Mouse (Mus musculus) limb, embryonic 12.5 days (tissue): Measurements from ENCODE around the gene Gfm2. TPM values are rescaled to one million over a fixed set of nuclear protein-coding genes. Genes with fewer than 3 reads are reported as not detected.

Experiments
- ATAC-seq: fragments of 200-750 bp; cut with Nextera tagmentation; 2 replicates; pipeline ENCODE4 v1.8.0; 2017; ENCODE audit warnings: low read depth, moderate TSS enrichment; ENCODE audit not compliant: insufficient number of reproducible peaks, insufficient read depth, low FRiP score, low TSS enrichment
- H3K27ac ChIP-seq: fragments of 300-500 bp; sonication (generic); 2 replicates; pipeline ENCODE4 v1.5.1; 2016; ENCODE audit warnings: mild to moderate bottlenecking, moderate library complexity
- H3K27me3 ChIP-seq: fragments of 300-500 bp; sonication (generic); 2 replicates; pipeline ENCODE4 v1.6.1; 2016; ENCODE audit warnings: mild to moderate bottlenecking, moderate library complexity
- H3K36me3 ChIP-seq: fragments of 300-500 bp; sonication (generic); 2 replicates; pipeline ENCODE4 v1.6.1; 2016; ENCODE audit warnings: mild to moderate bottlenecking, moderate library complexity
- H3K4me1 ChIP-seq: fragments of 300-500 bp; sonication (generic); replicated peaks from 2 replicates; pipeline ENCODE4 v1.6.1; 2016
- H3K4me2 ChIP-seq: fragments of 300-500 bp; sonication (generic); 2 replicates; pipeline ENCODE4 v1.6.1; 2016; ENCODE audit warnings: mild to moderate bottlenecking, moderate library complexity
- H3K4me3 ChIP-seq: fragments of 300-500 bp; sonication (generic); replicated peaks from 2 replicates; pipeline ENCODE4 v1.5.1; 2016; ENCODE audit warnings: mild to moderate bottlenecking
- H3K9ac ChIP-seq: fragments of 300-500 bp; sonication (generic); replicated peaks from 2 replicates; pipeline ENCODE4 v1.6.1; 2016; ENCODE audit warnings: mild to moderate bottlenecking, moderate library complexity
- H3K9me3 ChIP-seq: fragments of 300-500 bp; sonication (generic); 2 replicates; pipeline ENCODE4 v1.6.1; 2016; ENCODE audit warnings: mild to moderate bottlenecking, moderate library complexity
- WGBS: fragments of 180-500 bp; shearing (Covaris S2); methylation state at CpG from one replicate; pipeline ENCODE4 v1.1.7; 2016; 5-methylcytosine and 5-hydroxymethylcytosine counted together
- polyA plus RNA-seq: library from polyadenylated mRNA; unstranded; fragments of >200 nt; fragmentation: Nextera tagmentation; extraction: Ambion mirVana; gene quantifications from 2 replicates; pipeline ENCODE4 v1.2.1, GENCODE M21; 2016

The Gfm2 gene
- polyA plus RNA-seq, 1 experiment from 2014 or later: 39.3 TPM

GRCm38 (mm10) chr13:97208112-97208478, 70.4 kb downstream of the Gfm2 start:
- no peak overlapping the region for H3K9ac ChIP-seq
- no peaks in the 10 kb centered on the region for H3K36me3 ChIP-seq
- no peak overlapping the region for H3K4me3 ChIP-seq
- no peaks in the 10 kb centered on the region for H3K27me3 ChIP-seq
- 52% methylated on average over 7 of the region's 7 CpGs for WGBS
- H3K27ac ChIP-seq: no peak overlapping the region
- no peaks in the 10 kb centered on the region for H3K9me3 ChIP-seq
- H3K4me1 ChIP-seq: peaks cover 5% of the 10 kb centered on the region; the same call in 1 of the 2 replicates
- no peak for ATAC-seq
- no peak overlapping the region for H3K4me2 ChIP-seq

DNA sequence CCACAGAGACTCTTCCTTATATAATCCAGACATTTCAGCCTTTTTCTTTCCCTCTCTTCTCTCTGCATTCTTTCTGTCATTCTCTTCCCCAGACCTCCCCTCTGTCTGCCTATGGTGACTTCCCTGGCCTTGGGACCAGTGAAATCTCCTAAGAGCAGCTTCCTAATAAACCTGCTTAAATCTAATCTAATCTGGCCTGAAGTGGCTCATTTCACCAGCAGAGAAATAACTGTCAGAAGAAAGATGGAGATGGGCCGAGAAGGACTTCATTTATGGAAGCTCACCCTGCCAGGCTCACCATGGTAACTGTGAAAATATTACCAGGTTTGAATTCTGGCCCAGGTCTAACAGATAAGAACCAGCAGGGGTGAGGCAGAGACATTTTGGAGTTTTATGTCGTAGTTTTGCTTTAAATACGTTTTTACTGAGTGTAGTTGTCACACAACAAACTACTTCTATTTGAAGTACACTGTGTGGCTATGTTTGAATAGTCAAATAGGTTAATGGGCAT, 70.8 kb downstream of the Gfm2 start:
- Histone ChIP-seq H3K27me3 (no peaks in the 10 kb centered on the region), H3K9me3 (no peaks in the 10 kb centered on the region), H3K4me1 (peaks cover 5% of the 10 kb centered on the region; the same call in 1 of the 2 replicates), H3K27ac (no peak overlapping the region), H3K4me2 (no peak overlapping the region), H3K4me3 (no peak overlapping the region), H3K36me3 (no peaks in the 10 kb centered on the region), H3K9ac (no peak overlapping the region)
- ATAC-seq: no peak
- 78% methylated on average over 3 of the region's 3 CpGs for WGBS

- Histone ChIP-seq H3K4me2 (no peak overlapping the region), H3K4me1 (peaks cover 34% of the 10 kb centered on the region), H3K9me3 (no peaks in the 10 kb centered on the region), H3K27me3 (no peaks in the 10 kb centered on the region), H3K36me3 (no peaks in the 10 kb centered on the region), H3K4me3 (no peak overlapping the region), H3K27ac (peak overlapping the region; percentile 72; the same call in 1 of the 2 replicates), H3K9ac (no peak overlapping the region)
- 59% methylated on average over 3 of the region's 3 CpGs for WGBS
- ATAC-seq: no peak
Measured at GRCm38 (mm10) chr13:97214583-97215268, 77.0 kb downstream of the Gfm2 start.

DNA sequence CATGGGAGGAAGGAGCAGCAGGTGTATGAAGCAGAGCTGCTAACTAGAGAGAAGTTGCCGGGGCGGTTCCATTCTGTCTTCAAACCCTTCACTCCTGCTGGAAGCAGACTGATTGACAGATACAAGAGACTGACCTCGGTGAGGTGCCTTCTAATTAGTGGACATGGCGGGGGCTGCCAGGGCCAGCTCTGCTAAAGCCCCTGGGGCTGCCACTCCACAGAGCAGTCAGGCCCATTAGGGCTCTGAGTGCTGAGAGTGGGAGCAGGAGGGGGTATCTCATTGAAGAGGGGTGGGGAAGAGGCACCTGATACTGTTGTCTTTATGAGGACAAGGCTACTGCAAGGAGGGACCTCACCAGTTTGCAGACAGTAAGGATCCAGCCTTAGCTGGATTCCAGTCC, 77.8 kb downstream of the Gfm2 start:
- peak overlapping the region; percentile 72; the same call in 1 of the 2 replicates for H3K27ac ChIP-seq
- no peaks in the 10 kb centered on the region for H3K27me3 ChIP-seq
- H3K9me3 ChIP-seq: no peaks in the 10 kb centered on the region
- 23% methylated on average over 4 of the region's 4 CpGs for WGBS
- ATAC-seq: peak; percentile 17; the same call in 1 of the 2 replicates
- peak overlapping the region; percentile 9; the same call in 1 of the 2 replicates for H3K4me2 ChIP-seq
- no peaks in the 10 kb centered on the region for H3K36me3 ChIP-seq
- peaks cover 34% of the 10 kb centered on the region for H3K4me1 ChIP-seq
- H3K4me3 ChIP-seq: no peak overlapping the region
- no peak overlapping the region for H3K9ac ChIP-seq

- H3K36me3 ChIP-seq: no peaks in the 10 kb centered on the region
- no peaks in the 10 kb centered on the region for H3K27me3 ChIP-seq
- WGBS: 11% methylated on average over 5 of the region's 5 CpGs
- peak overlapping the region; percentile 9 for H3K4me2 ChIP-seq
- no peaks in the 10 kb centered on the region for H3K9me3 ChIP-seq
- H3K4me3 ChIP-seq: no peak overlapping the region
- H3K9ac ChIP-seq: no peak overlapping the region
- H3K4me1 ChIP-seq: peaks cover 34% of the 10 kb centered on the region
- peak overlapping the region; percentile 72; the same call in 1 of the 2 replicates for H3K27ac ChIP-seq
- peak; percentile 72 for ATAC-seq
Measured at GRCm38 (mm10) chr13:97216196-97216595, 78.5 kb downstream of the Gfm2 start.

GRCm38 (mm10) chr13:97220022-97220421, 82.3 kb downstream of the Gfm2 start:
- H3K27ac ChIP-seq: no peak overlapping the region
- ATAC-seq: no peak

GRCm38 (mm10) chr13:97223856-97224255, 86.1 kb downstream of the Gfm2 start:
- WGBS: 49% methylated on average over 8 of the region's 8 CpGs
- H3K9me3 ChIP-seq: peaks cover 6% of the 10 kb centered on the region; the same call in 1 of the 2 replicates
- H3K4me1 ChIP-seq: peaks cover 19% of the 10 kb centered on the region
- no peaks in the 10 kb centered on the region for H3K36me3 ChIP-seq
- ATAC-seq: no peak
- no peak overlapping the region for H3K27ac ChIP-seq
- H3K27me3 ChIP-seq: 0 out of 2 replicates have a peak, but pooled peaks cover 5% of the 10 kb centered on the region
- no peak overlapping the region for H3K4me3 ChIP-seq
- H3K4me2 ChIP-seq: no peak overlapping the region
- H3K9ac ChIP-seq: no peak overlapping the region

More at GRCm38 (mm10) chr13:97220022-97220421, 82.3 kb downstream of the Gfm2 start:
- H3K27me3 ChIP-seq: 0 out of 2 replicates have a peak, but pooled peaks cover 3% of the 10 kb centered on the region
- H3K4me3 ChIP-seq: no peak overlapping the region
- 94% methylated on average over 3 of the region's 3 CpGs for whole genome bisulfite sequencing
- H3K4me2 ChIP-seq: no peak overlapping the region
- H3K4me1 ChIP-seq: peaks cover 36% of the 10 kb centered on the region
- no peaks in the 10 kb centered on the region for H3K36me3 ChIP-seq
- no peak overlapping the region for H3K9ac ChIP-seq
- no peaks in the 10 kb centered on the region for H3K9me3 ChIP-seq

DNA sequence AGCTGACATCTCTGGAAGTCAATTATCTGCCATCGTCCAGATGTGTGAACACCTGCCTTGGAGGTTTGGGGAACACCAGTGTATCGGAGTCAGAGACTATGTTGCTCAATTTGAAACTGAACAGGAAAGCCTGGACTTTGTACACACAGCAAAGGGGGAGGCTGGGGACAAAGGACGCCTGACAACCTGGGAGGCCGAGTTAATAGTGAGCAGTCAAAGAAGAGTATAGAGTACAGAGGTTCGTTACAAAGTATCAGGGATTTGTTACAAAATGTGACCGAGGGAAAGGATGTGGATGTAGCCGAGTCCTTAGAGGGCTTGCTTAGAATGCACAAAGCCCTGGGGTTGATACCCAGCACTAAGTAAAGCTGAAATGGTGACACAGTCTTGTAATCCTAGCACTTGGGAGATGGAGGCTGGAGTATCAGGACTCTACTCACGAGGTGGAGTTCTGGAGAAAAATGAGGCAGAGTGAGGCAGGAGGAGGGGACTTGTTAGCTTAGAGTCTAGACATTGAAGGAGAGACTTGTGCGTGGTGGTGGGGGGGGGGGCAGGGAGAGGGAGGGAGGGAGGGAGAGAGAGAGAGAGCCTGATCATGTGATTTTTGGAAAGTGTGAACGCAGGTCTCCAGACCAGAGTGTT, 86.7 kb downstream of the Gfm2 start:
- peaks cover 19% of the 10 kb centered on the region for H3K4me1 ChIP-seq
- H3K9ac ChIP-seq: no peak overlapping the region
- H3K36me3 ChIP-seq: no peaks in the 10 kb centered on the region
- H3K4me2 ChIP-seq: no peak overlapping the region
- no peak for ATAC-seq
- WGBS: 58% methylated on average over 10 of the region's 10 CpGs
- H3K27ac ChIP-seq: no peak overlapping the region
- H3K9me3 ChIP-seq: peaks cover 6% of the 10 kb centered on the region; the same call in 1 of the 2 replicates
- H3K4me3 ChIP-seq: no peak overlapping the region
- H3K27me3 ChIP-seq: 0 out of 2 replicates have a peak, but pooled peaks cover 5% of the 10 kb centered on the region

- Histone ChIP-seq H3K27me3 (0 out of 2 replicates have a peak, but pooled peaks cover 5% of the 10 kb centered on the region), H3K4me2 (peak overlapping the region; percentile 18; the same call in 1 of the 2 replicates)
- 62% methylated on average over 17 of the region's 17 CpGs for WGBS
Measured at GRCm38 (mm10) chr13:97225130-97225529, 87.4 kb downstream of the Gfm2 start.

DNA sequence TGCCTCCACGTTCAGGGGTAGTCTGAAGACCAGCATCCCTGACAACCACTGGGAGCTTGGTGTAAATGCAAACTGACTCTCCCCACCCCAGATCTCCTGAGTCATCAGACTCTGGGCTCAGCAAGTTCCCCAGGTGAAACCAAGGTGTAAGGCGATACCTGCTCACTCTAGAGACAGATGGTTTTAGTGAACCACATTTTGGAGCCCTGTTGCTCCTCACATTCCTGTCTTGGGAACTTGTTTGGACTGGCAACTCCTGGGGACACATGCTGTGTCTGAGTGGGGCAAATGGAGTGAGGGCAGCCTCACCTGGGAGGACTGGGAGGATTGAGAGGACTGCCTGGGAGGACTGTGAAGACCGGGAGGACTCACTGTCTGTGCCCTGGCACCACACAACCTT, 90.1 kb downstream of the Gfm2 start:
- Histone ChIP-seq H3K4me3 (no peak overlapping the region), H3K4me2 (no peak overlapping the region), H3K27ac (no peak overlapping the region), H3K27me3 (0 out of 2 replicates have a peak, but pooled peaks cover 5% of the 10 kb centered on the region), H3K4me1 (peaks cover 19% of the 10 kb centered on the region), H3K9me3 (peaks cover 6% of the 10 kb centered on the region; the same call in 1 of the 2 replicates), H3K9ac (no peak overlapping the region), H3K36me3 (no peaks in the 10 kb centered on the region)
- 89% methylated on average over 3 of the region's 3 CpGs for WGBS
- ATAC-seq: no peak

More at GRCm38 (mm10) chr13:97225130-97225529, 87.4 kb downstream of the Gfm2 start:
- H3K4me3 ChIP-seq: no peak overlapping the region
- H3K9ac ChIP-seq: no peak overlapping the region
- H3K9me3 ChIP-seq: peaks cover 6% of the 10 kb centered on the region; the same call in 1 of the 2 replicates
- no peaks in the 10 kb centered on the region for H3K36me3 ChIP-seq
- ATAC-seq: no peak; the same call in 1 of the 2 replicates
- peak overlapping the region; percentile 35; the same call in 1 of the 2 replicates for H3K27ac ChIP-seq
- peaks cover 19% of the 10 kb centered on the region for H3K4me1 ChIP-seq

- ATAC-seq: no peak
- Histone ChIP-seq H3K36me3 (no peaks in the 10 kb centered on the region), H3K4me2 (no peak overlapping the region), H3K4me3 (no peak overlapping the region), H3K27me3 (0 out of 2 replicates have a peak, but pooled peaks cover under 1% of the 10 kb centered on the region), H3K4me1 (peaks cover 10% of the 10 kb centered on the region; the same call in 1 of the 2 replicates), H3K9ac (no peak overlapping the region), H3K9me3 (peaks cover 10% of the 10 kb centered on the region; the same call in 1 of the 2 replicates), H3K27ac (no peak overlapping the region)
- 80% methylated on average over 3 of the region's 3 CpGs for WGBS
Measured at GRCm38 (mm10) chr13:97230101-97230500, 92.4 kb downstream of the Gfm2 start.
